Mouse (Mus musculus) bone marrow, adult 2 months (tissue): ENCODE data around the gene Gabbr1. TPM values are rescaled to one million over a fixed set of nuclear protein-coding genes. Genes with fewer than 3 reads are reported as not detected.
A peak's percentile ranks its signal among the peaks of the same experiment; 100 is the strongest.

Experiments used
- H3K27ac ChIP-seq: fragments of 200-500 bp; 2 replicates; pipeline ENCODE4 v1.5.1; 2012; ENCODE audit warnings: low read depth, mild to moderate bottlenecking, control low read depth, inconsistent platforms, low read length; ENCODE audit not compliant: control insufficient read depth, poor library complexity, insufficient read depth
- H3K4me1 ChIP-seq: fragments of 200-500 bp; 2 replicates; pipeline ENCODE4 v1.6.1; 2011; ENCODE audit warnings: low read length; ENCODE audit not compliant: control insufficient read depth, insufficient read depth
- H3K4me3 ChIP-seq: fragments of 200-500 bp; replicated peaks from 2 replicates; pipeline ENCODE3; 2011; ENCODE audit warnings: mild to moderate bottlenecking, low read depth, low read length, control low read depth; ENCODE audit not compliant: control insufficient read depth
- CTCF ChIP-seq: fragments of 200-500 bp; IDR thresholded peaks from 2 replicates; pipeline ENCODE4 v1.5.1; 2011; ENCODE audit warnings: low read length, control low read depth; ENCODE audit not compliant: control insufficient read depth, insufficient read depth
- POLR2A ChIP-seq: fragments of 200-500 bp; IDR thresholded peaks from 2 replicates; pipeline ENCODE4 v1.6.1; 2011; ENCODE audit warnings: low read depth, mild to moderate bottlenecking, control low read depth, low read length, borderline replicate concordance; ENCODE audit not compliant: control insufficient read depth
- WGBS: fragments of 180-500 bp; shearing (Covaris S2); methylation state at CpG from one replicate; pipeline ENCODE4 v1.1.7; 2018; 5-methylcytosine and 5-hydroxymethylcytosine counted together
- polyA plus RNA-seq: library from polyadenylated mRNA; stranded (reverse); fragments of >200 nt; gene quantifications from 2 replicates; pipeline ENCODE4 v1.2.4, GENCODE M21; 2011; ENCODE audit warnings: low replicate concordance; ENCODE audit not compliant: missing spikeins, insufficient read depth, insufficient read length

Gabbr1 gene
- polyA plus RNA-seq, 1 experiment, result 47.1 TPM

- TF ChIP-seq CTCF (peak; percentile 37; the same call in 1 of the 2 replicates), POLR2A (no peak)
- H3K4me3 ChIP-seq, result no peak overlapping the region
- 17% methylated on average over 39 of the region's 39 CpGs for WGBS
- no peak overlapping the region for H3K27ac ChIP-seq
- H3K4me1 ChIP-seq, result no peaks in the 10 kb centered on the region; the same call in 1 of the 2 replicates
These were observed 4.0 kb downstream of the Gabbr1 start for GRCm38 (mm10) chr17:37049570-37050310.

DNA sequence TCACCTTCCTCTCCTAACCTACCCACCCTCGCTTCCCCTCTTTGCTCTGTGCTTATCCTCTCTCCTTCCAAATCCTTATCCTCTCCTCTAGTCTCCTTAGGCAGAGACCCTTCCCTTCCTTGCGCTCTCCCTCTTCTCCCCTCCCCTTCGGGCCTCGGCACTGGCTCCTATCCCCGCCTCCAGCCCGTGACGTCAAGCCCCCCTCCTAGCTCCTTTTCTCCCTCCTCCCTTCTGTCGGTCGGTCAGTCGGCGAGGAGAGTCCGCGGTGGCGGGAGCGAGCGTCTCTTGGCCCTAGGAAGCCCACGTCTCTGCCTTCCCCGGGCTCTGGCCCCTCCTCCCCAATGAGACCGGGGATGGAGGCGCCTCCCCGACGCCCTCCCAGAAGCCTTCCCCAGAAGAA, 4.6 kb downstream of the Gabbr1 start:
- WGBS, result 1% methylated on average over 21 of the region's 22 CpGs
- no peak overlapping the region for H3K27ac ChIP-seq
- H3K4me3 ChIP-seq, result peak overlapping the region; percentile 13
- no peaks in the 10 kb centered on the region; the same call in 1 of the 2 replicates for H3K4me1 ChIP-seq
- TF ChIP-seq CTCF (no peak), POLR2A (no peak)

DNA sequence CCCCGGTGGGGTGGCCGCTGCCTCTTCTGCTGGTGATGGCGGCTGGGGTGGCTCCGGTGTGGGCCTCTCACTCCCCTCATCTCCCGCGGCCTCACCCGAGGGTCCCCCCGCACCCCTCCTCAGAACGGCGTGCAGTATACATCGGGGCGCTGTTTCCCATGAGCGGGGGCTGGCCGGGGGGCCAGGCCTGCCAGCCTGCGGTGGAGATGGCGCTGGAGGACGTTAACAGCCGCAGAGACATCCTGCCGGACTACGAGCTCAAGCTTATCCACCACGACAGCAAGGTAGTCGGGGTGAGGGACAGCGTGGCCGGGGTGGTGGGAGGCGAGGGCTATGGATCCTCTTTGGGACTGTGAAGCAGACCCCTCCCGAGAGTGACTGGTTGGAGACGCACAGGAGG, 5.1 kb downstream of the Gabbr1 start:
- Histone ChIP-seq H3K4me1 (no peaks in the 10 kb centered on the region; the same call in 1 of the 2 replicates), H3K4me3 (peak overlapping the region; percentile 48), H3K27ac (no peak overlapping the region)
- TF ChIP-seq CTCF (no peak), POLR2A (no peak)
- 24% methylated on average over 27 of the region's 27 CpGs for WGBS

DNA sequence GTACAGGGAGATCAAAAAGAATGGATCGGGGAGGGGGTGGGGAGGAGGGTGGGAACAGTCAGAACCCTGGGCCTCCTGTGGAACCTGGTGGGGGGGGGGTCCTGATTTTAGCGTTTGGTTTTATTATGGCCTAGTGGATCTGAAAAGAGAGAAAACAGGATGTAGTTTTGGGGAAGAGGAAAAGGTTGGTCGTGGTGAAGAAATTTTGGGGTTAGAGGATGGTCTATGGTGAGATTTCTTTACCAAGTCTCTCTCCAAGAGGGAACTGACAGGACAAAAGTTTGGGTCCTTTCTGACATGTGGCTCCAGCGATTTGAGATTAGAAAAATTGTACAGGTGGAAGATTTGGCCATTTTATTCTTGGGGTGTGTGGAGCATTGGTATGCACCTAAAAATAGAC, 6.0 kb downstream of the Gabbr1 start:
- 22% methylated on average over 4 of the region's 4 CpGs for WGBS
- no peak for TF ChIP-seq CTCF
- no peak for TF ChIP-seq POLR2A

GRCm38 (mm10) chr17:37056957-37057356, 11.2 kb downstream of the Gabbr1 start:
- no peak overlapping the region for H3K27ac ChIP-seq
- 79% methylated on average over 6 of the region's 6 CpGs for WGBS
- no peak overlapping the region for H3K4me3 ChIP-seq
- TF ChIP-seq POLR2A (no peak), CTCF (no peak)
- no peaks in the 10 kb centered on the region; the same call in 1 of the 2 replicates for H3K4me1 ChIP-seq

More for the DNA sequence above, 6.0 kb downstream of the Gabbr1 start:
- no peak overlapping the region for H3K4me3 ChIP-seq
- H3K4me1 ChIP-seq, result no peaks in the 10 kb centered on the region; the same call in 1 of the 2 replicates
- H3K27ac ChIP-seq, result no peak overlapping the region

DNA sequence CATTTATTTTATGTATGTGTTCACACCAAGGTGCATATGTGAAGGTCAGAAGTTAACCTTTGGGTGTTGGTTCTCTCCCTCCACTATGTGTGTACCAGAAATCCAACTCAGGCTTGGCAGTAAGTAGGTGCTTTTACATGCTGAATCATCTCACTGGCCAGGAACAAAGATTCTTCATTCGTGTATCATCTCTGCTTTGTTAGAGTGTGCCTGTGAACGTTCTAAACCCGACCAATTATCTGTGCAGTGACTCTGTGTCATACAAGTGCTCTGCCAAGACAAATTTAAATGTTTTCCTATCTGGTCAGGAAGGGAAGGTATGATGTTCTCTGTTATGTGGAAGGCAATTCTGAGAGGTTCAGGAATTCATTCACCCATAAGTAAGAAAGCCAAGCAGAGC, 15.7 kb downstream of the Gabbr1 start:
- 75% methylated on average over 3 of the region's 3 CpGs for WGBS
- H3K27ac ChIP-seq, result no peak overlapping the region
- no peaks in the 10 kb centered on the region for H3K4me1 ChIP-seq
- TF ChIP-seq POLR2A, result no peak
- no peak for TF ChIP-seq CTCF
- H3K4me3 ChIP-seq, result no peak overlapping the region

DNA sequence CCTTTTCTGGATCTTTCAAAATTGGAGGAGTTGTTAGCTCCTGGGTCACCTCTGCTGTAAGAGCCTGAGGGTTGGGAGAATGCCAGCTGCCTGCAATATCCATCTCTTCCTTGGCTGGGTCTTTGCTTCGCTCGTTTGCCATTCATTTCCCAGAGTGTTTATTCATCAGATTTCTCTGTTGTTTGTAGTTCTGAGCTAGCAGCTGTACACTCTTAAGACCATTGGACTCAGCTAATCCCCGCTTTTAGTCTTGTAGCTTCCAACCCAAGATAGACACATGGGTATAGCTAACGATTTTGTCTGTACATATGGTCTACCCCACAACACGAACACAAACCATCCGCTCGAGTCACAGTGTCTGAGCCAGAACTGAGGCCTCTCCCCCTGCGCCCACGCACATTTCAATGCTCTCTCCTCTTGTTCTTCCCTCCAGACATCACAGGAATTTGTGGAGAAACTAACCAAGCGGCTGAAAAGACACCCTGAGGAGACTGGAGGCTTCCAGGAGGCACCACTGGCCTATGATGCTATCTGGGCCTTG, 16.4 kb downstream of the Gabbr1 start:
- no peaks in the 10 kb centered on the region for H3K4me1 ChIP-seq
- TF ChIP-seq CTCF (no peak), POLR2A (no peak)
- 86% methylated on average over 10 of the region's 10 CpGs for WGBS
- no peak overlapping the region for H3K4me3 ChIP-seq
- no peak overlapping the region for H3K27ac ChIP-seq

DNA sequence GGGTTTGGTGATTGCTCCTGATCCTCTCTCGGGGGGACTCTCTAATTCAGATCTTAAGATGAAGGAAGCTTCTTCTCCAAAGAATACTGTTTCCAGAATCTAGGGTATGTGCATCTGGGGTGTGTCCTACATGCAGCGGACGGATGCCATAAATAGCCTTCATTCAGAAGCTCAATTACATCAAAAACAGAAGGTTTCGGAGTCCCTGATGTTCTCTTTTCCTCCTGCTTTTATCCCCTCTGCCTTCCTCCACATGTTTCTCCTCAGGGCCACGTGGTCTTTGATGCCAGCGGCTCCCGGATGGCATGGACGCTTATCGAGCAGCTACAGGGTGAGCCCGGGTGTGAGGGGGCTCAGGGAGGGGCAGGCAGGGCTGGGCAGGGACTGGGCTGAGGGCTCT, 17.3 kb downstream of the Gabbr1 start:
- no peak overlapping the region for H3K4me3 ChIP-seq
- no peaks in the 10 kb centered on the region for H3K4me1 ChIP-seq
- H3K27ac ChIP-seq, result no peak overlapping the region
- TF ChIP-seq CTCF (no peak), POLR2A (no peak)
- 87% methylated on average over 10 of the region's 10 CpGs for WGBS
